Mouse (Mus musculus) T-cell, adult 66 days (primary cell): ENCODE results near the gene Srgap1. TPM values are rescaled to one million over a fixed set of nuclear protein-coding genes. Genes with fewer than 3 reads are reported as not detected.

Experiments
- total RNA-seq, 2 experiments: library from RNA; stranded (reverse); gene quantifications; 3 replicates in 1 of 2; 4 replicates in 1 of 2; pipeline ENCODE4 v1.2.4; 2023

Gene Srgap1
- under 1 TPM in 1 of 2 experiments, not detected in 1; 0.09 TPM for total RNA-seq

DNA sequence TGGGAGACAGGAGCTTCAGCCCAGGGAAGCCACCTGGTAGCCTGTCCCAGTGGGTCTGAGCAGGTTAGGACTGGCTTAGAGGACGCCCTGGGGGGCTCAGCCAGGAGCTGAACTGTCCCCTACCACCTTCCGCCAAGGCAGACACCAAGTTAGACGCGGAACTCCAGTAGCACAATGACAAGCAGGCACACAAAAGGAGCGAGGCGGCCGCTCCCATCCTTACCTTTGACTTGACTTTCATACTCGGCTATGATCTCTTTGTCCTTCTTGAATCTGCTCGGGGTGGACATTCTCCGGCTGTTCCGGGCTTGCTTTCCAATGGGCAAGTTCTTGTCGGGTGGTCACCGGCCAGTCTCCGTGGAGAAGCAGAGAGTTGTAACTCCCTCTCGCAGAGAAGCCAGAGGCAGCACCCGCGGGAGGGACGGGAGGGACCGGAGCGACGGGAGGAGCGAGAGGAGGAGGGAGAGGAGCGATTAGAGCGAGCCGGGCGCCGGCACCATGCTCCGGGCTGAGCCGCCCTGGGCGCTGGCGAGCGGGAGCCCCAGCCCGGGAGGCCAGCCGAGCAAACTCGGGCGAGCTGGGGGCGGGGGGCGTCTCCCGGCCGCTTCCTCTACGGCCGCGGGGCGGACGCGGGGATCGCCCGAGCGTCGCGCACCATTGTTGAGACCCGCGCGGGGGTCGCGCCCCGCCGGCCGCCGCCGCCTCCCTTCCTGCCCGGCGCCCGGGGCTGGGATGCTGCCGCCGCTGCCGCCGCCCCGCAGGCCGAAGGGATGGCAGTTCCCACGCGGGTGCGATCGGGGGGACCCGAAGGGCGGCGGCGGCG, at the start of gene Srgap1:
TSS of gene Srgap1 (minus strand) at position 412 of the 823 bp plus-strand sequence.

DNA sequence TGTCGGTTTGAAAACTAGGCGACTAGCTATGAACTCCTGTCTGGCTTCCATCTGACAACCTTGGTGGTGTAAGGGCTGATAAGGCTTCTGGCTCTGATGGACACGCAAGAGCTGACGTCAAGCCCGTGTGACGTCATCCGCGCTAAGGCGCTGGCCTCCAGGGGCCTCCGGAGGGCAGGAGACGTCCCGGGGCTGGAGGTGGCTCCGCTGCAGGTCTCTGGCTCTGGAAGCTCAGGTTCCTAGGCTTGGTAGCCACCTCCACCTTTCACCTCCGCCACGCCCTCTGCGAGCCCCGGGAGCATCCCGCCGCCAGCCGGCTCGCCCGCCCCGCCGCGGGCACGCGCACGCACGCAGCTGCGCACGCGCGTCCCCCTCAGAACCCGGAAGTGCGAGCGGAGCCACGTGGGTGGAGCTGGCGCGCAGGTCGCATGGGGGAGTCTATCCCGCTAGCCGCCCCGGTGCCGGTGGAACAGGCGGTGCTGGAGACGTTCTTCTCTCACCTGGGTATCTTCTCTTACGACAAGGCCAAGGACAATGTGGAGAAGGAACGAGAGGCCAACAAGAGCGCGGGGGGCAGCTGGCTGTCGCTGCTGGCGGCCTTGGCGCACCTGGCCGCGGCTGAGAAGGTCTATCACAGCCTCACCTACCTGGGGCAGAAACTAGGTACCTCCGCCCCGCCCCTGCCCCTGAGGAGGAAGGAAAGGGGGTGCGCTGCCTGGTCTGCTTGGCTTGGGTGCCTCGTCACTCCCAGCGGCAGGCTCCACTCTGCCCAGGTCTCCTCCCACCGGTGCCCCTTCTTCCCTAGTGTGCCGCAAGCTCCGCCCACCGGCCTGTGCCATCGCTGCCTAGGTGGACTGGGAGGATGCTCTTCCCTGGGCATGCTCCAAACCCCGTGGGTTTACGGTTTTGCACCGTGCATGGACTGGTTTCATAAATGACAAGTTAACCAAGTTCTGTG, 307.3 kb downstream of the Srgap1 start, which contains the start of gene BC048403:
TSS of gene BC048403 (plus strand) at position 390 of the 958 bp plus-strand sequence.

Other genes with a start within 250 kb of the Srgap1 start
- gene Rxylt1, start 50.1 kb upstream of the Srgap1 start, total RNA-seq: 10 to 100 TPM; 24.4 to 28.6 TPM